Mouse (Mus musculus): ENCODE measurements around the gene Rexo5. TPM values are rescaled to one million over a fixed set of nuclear protein-coding genes. Genes with fewer than 3 reads are reported as not detected.

The Rexo5 gene
- total RNA-seq (2014; rRNA removed), result 4.8 and 5.4 TPM in 2 replicates
- 1.0 and 1.9 TPM in 2 replicates for polyA plus RNA-seq (2012; rRNA removed)

DNA sequence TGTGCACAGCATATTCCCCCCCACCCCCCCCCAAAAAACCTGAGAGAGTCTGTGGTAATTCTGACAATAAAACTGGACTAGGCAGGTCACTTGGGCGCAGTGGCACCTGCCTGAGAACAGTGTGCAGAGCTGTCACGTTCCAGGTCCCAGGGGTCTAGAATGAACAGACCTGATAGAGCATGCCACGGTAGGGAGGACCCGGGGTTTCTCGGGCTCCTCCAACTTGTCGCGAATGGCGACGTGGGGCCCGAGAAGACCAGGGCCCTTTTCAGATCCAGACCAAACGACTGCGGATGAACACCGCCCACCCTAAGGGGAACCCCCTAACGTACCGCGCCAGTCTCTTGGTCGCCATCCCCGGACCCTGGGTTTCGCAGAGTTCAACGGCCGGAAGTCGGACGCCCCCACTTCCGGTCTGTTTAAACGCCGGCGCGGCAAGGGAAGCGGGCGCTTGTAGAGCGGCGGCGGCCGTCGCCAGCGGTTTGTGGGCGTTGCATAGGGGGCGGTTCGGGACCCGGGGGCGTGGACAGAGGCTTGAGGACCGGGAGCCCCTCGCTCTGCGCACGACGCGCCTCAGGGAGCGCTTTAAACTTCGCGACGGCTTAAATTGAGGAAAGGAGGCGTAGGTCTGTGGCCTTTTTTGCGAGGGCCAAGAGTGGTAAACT, at the start of gene Rexo5, which contains the start of gene Eri2:
Rexo5 (plus strand) TSS at position 421 of the 665 bp plus-strand sequence.
Eri2 (minus strand) TSS at position 473 of the 665 bp plus-strand sequence.
- TF ChIP-seq POLR2A (IDR thresholded peaks at IDR 0.05; ENCODE audit: extremely low read depth, insufficient read depth, low read length) (0 out of 2 replicates have a peak, but pooled peaks have one; percentile 12), CTCF (IDR thresholded peaks at IDR 0.05; ENCODE audit: low read depth, low read length) (no peak)
- WGBS, result under 1% methylated on average over 53 of the region's 53 CpGs
- Histone ChIP-seq H3K4me1 (ENCODE audit: control insufficient read depth, insufficient read depth, low read length) (no peaks in the 10 kb centered on the region), H3K36me3 (ENCODE audit: control insufficient read depth, insufficient read depth, low read length) (no peaks in the 10 kb centered on the region; the same call in none of the 2 replicates), H3K9ac (ENCODE audit: low read depth, low read length) (peak within 1 kb of the TSS; percentile 75), H3K27ac (replicated peaks; ENCODE audit: insufficient read depth, low read depth, low read length) (no peak within 1 kb of the TSS), H3K4me3 (ENCODE audit: insufficient read depth, low read depth, low read length) (peak within 1 kb of the TSS; percentile 80), H3K79me2 (ENCODE audit: control insufficient read depth, insufficient read depth, low read length) (no peaks in the 10 kb centered on the region), H3K27me3 (ENCODE audit: control insufficient read depth, insufficient read depth, low read length) (no peaks in the 10 kb centered on the region)
- peak; percentile 52 for DNase-seq (ENCODE audit: extremely low read depth, low read depth, low spot score)

DNA sequence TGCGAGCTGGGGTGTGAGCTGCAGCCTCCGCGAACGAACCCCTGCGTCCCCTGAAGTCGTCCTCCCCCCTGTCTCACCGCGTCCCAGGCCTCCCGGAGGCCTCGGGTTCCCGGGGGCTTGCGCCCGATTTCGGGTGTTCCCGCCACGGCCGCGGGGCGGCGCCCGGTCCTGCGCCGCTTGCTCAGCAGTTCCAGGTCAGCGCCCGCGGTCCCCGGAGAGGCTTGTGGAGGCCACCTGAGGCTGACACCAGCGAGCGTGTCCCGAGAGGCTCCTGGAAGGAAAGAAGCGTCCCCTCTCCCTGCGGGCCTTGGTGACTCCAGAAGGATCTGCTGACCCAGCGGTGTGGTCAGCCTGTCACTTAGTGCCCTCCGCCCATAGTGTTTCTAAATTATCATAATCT, 49.5 kb upstream of the Rexo5 start:
- Histone ChIP-seq H3K4me3 (ENCODE audit: insufficient read depth, low read depth, low read length) (no peak overlapping the region; the same call in 1 of the 2 replicates), H3K27ac (replicated peaks; ENCODE audit: insufficient read depth, low read depth, low read length) (no peak overlapping the region), H3K9ac (ENCODE audit: low read depth, low read length) (peak overlapping the region; percentile 67), H3K4me1 (ENCODE audit: control insufficient read depth, insufficient read depth, low read length) (peaks cover 6% of the 10 kb centered on the region), H3K27me3 (ENCODE audit: control insufficient read depth, insufficient read depth, low read length) (no peaks in the 10 kb centered on the region), H3K36me3 (ENCODE audit: control insufficient read depth, insufficient read depth, low read length) (no peaks in the 10 kb centered on the region), H3K79me2 (ENCODE audit: control insufficient read depth, insufficient read depth, low read length) (no peaks in the 10 kb centered on the region)
- DNase-seq (ENCODE audit: extremely low read depth, low read depth, low spot score), result peak; percentile 49
- 9% methylated on average over 34 of the region's 34 CpGs for WGBS
- TF ChIP-seq CTCF (IDR thresholded peaks at IDR 0.05; ENCODE audit: low read depth, low read length), result peak; percentile 68
- TF ChIP-seq POLR2A (IDR thresholded peaks at IDR 0.05; ENCODE audit: extremely low read depth, insufficient read depth, low read length), result no peak

DNA sequence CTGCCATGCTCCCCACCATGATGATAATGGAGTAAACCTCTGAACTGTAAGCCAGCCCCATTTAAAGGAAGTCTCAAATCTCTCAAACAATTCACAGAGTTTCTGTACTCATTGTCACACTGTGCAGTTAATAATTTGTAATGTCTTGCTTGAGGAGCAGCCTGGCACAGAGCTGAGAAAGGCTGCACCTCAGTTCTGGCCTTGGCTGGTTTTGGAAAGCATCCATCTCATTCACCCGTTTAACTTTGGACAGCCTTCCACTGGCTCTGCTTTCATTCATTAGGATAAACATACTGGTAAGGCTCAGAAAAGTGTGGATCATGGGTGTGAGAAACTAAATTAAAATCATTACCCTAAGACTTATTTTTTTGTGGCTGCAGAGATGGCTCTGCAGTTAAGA, 47.9 kb upstream of the Rexo5 start:
- DNase-seq (ENCODE audit: extremely low read depth, low read depth, low spot score), result peak; percentile 95
- peaks cover 12% of the 10 kb centered on the region for H3K4me1 ChIP-seq (ENCODE audit: control insufficient read depth, insufficient read depth, low read length)
- H3K79me2 ChIP-seq (ENCODE audit: control insufficient read depth, insufficient read depth, low read length), result no peaks in the 10 kb centered on the region
- TF ChIP-seq CTCF (IDR thresholded peaks at IDR 0.05; ENCODE audit: low read depth, low read length), result no peak
- H3K27ac ChIP-seq (replicated peaks; ENCODE audit: insufficient read depth, low read depth, low read length), result peak overlapping the region; percentile 80
- H3K27me3 ChIP-seq (ENCODE audit: control insufficient read depth, insufficient read depth, low read length), result no peaks in the 10 kb centered on the region
- no peak overlapping the region for H3K4me3 ChIP-seq (ENCODE audit: insufficient read depth, low read depth, low read length)
- H3K9ac ChIP-seq (ENCODE audit: low read depth, low read length), result no peak overlapping the region
- WGBS, result 21% methylated on average over 1 of the region's 1 CpGs
- H3K36me3 ChIP-seq (ENCODE audit: control insufficient read depth, insufficient read depth, low read length), result no peaks in the 10 kb centered on the region

DNA sequence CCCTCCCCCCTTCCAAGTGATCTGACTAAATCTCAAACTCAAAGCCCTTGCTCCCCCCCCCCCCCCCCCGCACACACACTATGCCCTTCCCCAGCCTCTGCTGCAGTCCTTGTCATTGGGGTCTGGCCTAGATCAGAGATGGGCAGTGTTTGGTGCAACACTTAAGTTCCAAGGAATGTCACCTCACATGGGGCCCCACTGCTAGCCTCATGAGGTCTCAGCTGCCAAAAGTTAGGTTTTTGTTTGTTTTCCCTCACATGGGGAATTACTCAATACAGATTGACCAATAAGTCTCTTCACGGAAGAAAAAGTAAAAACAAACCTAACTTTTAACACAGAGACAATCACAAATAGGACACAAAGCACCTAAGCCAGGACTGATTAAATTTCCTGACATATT, 45.0 kb upstream of the Rexo5 start:
- 14% methylated on average over 2 of the region's 2 CpGs for WGBS
- no peak overlapping the region for H3K4me3 ChIP-seq (ENCODE audit: insufficient read depth, low read depth, low read length)
- no peak for TF ChIP-seq POLR2A (IDR thresholded peaks at IDR 0.05; ENCODE audit: extremely low read depth, insufficient read depth, low read length)
- no peak for TF ChIP-seq CTCF (IDR thresholded peaks at IDR 0.05; ENCODE audit: low read depth, low read length)
- no peaks in the 10 kb centered on the region for H3K27me3 ChIP-seq (ENCODE audit: control insufficient read depth, insufficient read depth, low read length)
- H3K9ac ChIP-seq (ENCODE audit: low read depth, low read length), result no peak overlapping the region
- no peaks in the 10 kb centered on the region; the same call in 1 of the 2 replicates for H3K79me2 ChIP-seq (ENCODE audit: control insufficient read depth, insufficient read depth, low read length)
- peaks cover 12% of the 10 kb centered on the region for H3K4me1 ChIP-seq (ENCODE audit: control insufficient read depth, insufficient read depth, low read length)
- H3K27ac ChIP-seq (replicated peaks; ENCODE audit: insufficient read depth, low read depth, low read length), result peak overlapping the region; percentile 55; the same call in 1 of the 2 replicates
- no peaks in the 10 kb centered on the region for H3K36me3 ChIP-seq (ENCODE audit: control insufficient read depth, insufficient read depth, low read length)
- DNase-seq (ENCODE audit: extremely low read depth, low read depth, low spot score), result peak; percentile 97

DNA sequence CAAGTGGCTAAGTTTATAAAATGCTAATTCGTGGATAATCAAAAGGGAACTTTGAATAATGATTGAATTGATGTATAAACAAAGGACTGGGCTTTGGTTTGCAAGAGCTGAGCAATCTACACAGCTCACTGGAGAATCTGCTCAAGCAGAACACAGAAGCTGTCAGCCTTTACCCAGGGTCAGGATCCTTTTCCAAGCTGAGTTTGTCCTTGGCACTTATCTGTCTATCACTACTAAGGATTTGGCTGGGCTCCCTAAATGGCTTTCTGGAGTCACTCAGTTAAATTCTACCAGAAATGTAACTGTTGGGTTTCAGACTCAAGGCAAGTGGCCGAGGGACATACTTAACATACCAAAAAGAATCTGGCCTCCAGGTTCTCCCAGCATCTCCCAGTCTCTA, 43.9 kb upstream of the Rexo5 start:
- Histone ChIP-seq H3K79me2 (ENCODE audit: control insufficient read depth, insufficient read depth, low read length) (no peaks in the 10 kb centered on the region; the same call in 1 of the 2 replicates), H3K27ac (replicated peaks; ENCODE audit: insufficient read depth, low read depth, low read length) (peak overlapping the region; percentile 55), H3K9ac (ENCODE audit: low read depth, low read length) (no peak overlapping the region), H3K36me3 (ENCODE audit: control insufficient read depth, insufficient read depth, low read length) (no peaks in the 10 kb centered on the region), H3K27me3 (ENCODE audit: control insufficient read depth, insufficient read depth, low read length) (no peaks in the 10 kb centered on the region), H3K4me1 (ENCODE audit: control insufficient read depth, insufficient read depth, low read length) (peaks cover 12% of the 10 kb centered on the region), H3K4me3 (ENCODE audit: insufficient read depth, low read depth, low read length) (no peak overlapping the region)
- WGBS, result 12% methylated on average over 2 of the region's 2 CpGs
- peak; percentile 78 for DNase-seq (ENCODE audit: extremely low read depth, low read depth, low spot score)
- no peak for TF ChIP-seq CTCF (IDR thresholded peaks at IDR 0.05; ENCODE audit: low read depth, low read length)
- TF ChIP-seq POLR2A (IDR thresholded peaks at IDR 0.05; ENCODE audit: extremely low read depth, insufficient read depth, low read length), result no peak

DNA sequence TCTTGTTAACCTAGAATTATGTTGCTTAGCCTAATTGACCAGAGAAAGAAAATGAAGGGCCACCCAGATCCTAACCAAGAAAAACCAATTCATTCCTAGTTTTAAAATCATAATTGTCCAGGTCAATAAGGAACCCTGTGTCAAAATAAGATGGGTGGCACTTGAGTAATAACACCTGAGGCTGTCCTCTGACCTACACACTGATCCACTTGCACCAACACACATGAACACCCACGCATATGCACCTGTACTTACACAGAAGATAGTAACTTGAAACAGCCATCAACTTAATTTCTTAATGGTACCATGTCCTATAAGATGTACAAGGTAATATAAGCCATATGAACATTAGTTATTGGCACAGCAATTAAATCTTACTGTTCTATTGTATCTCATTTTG, 40.1 kb upstream of the Rexo5 start:
- no peak overlapping the region for H3K27ac ChIP-seq (replicated peaks; ENCODE audit: insufficient read depth, low read depth, low read length)
- DNase-seq (ENCODE audit: extremely low read depth, low read depth, low spot score), result no peak
- H3K4me3 ChIP-seq (ENCODE audit: insufficient read depth, low read depth, low read length), result no peak overlapping the region
- H3K27me3 ChIP-seq (ENCODE audit: control insufficient read depth, insufficient read depth, low read length), result no peaks in the 10 kb centered on the region
- 92% methylated on average over 1 of the region's 1 CpGs for WGBS
- H3K79me2 ChIP-seq (ENCODE audit: control insufficient read depth, insufficient read depth, low read length), result no peaks in the 10 kb centered on the region; the same call in 1 of the 2 replicates
- H3K9ac ChIP-seq (ENCODE audit: low read depth, low read length), result no peak overlapping the region
- H3K36me3 ChIP-seq (ENCODE audit: control insufficient read depth, insufficient read depth, low read length), result no peaks in the 10 kb centered on the region
- H3K4me1 ChIP-seq (ENCODE audit: control insufficient read depth, insufficient read depth, low read length), result peaks cover 8% of the 10 kb centered on the region
- TF ChIP-seq POLR2A (IDR thresholded peaks at IDR 0.05; ENCODE audit: extremely low read depth, insufficient read depth, low read length) (no peak), CTCF (IDR thresholded peaks at IDR 0.05; ENCODE audit: low read depth, low read length) (no peak)

Data from liver, adult 2 months (tissue).